Mouse (Mus musculus): ENCODE results near the gene Tmem247. TPM values are rescaled to one million over a fixed set of nuclear protein-coding genes. Genes with fewer than 3 reads are reported as not detected.

Tmem247 gene
- total RNA-seq, 2 experiments from 2014 or later, result not detected

- DNase-seq (ENCODE audit: low spot score in 2 of 2), result peak; percentile 86 to 93
Observed at GRCm38 (mm10) chr17:86962894-86963585, 45.9 kb downstream of the Tmem247 start, which contains the start of gene Rhoq. Rhoq (plus strand) TSS chr17:86963082.

- peak in 1 of 2 experiments; percentile 46 for DNase-seq (ENCODE audit: low spot score in 2 of 2)
Observed at GRCm38 (mm10) chr17:86963586-86963902, 46.4 kb downstream of the Tmem247 start.

- peak in 1 of 2 experiments; percentile 15 for DNase-seq (ENCODE audit: low spot score in 2 of 2)
Observed at GRCm38 (mm10) chr17:86964041-86964440, 46.9 kb downstream of the Tmem247 start.

GRCm38 (mm10) chr17:86964502-86964901, 47.4 kb downstream of the Tmem247 start:
- DNase-seq (ENCODE audit: low spot score in 2 of 2), result peak; percentile 59 to 76

- no peak for DNase-seq (ENCODE audit: low spot score in 2 of 2)
Observed at GRCm38 (mm10) chr17:86965121-86965520, 48.0 kb downstream of the Tmem247 start.

GRCm38 (mm10) chr17:86966040-86966439, 48.9 kb downstream of the Tmem247 start:
- DNase-seq (ENCODE audit: low spot score in 2 of 2), result peak in 1 of 2 experiments; percentile 7

- DNase-seq (ENCODE audit: low spot score in 2 of 2), result no peak
Observed at GRCm38 (mm10) chr17:86967048-86967447, 49.9 kb downstream of the Tmem247 start.

- DNase-seq (ENCODE audit: low spot score in 2 of 2), result peak in 1 of 2 experiments; percentile 8
Observed at GRCm38 (mm10) chr17:86967536-86968525, 50.7 kb downstream of the Tmem247 start.

GRCm38 (mm10) chr17:86968581-86968980, 51.4 kb downstream of the Tmem247 start:
- DNase-seq (ENCODE audit: low spot score in 2 of 2), result peak in 1 of 2 experiments; percentile 5

- no peak for DNase-seq (ENCODE audit: low spot score in 2 of 2)
Observed at GRCm38 (mm10) chr17:86969582-86969981, 52.4 kb downstream of the Tmem247 start.

GRCm38 (mm10) chr17:86970026-86970750, 53.0 kb downstream of the Tmem247 start:
- DNase-seq (ENCODE audit: low spot score in 2 of 2), result no peak

- DNase-seq (ENCODE audit: low spot score in 2 of 2), result no peak
Observed at GRCm38 (mm10) chr17:86971036-86971435, 53.9 kb downstream of the Tmem247 start.

GRCm38 (mm10) chr17:86971860-86972259, 54.7 kb downstream of the Tmem247 start:
- no peak for DNase-seq (ENCODE audit: low spot score in 2 of 2)

Other genes starting within 250 kb of the Tmem247 start
- 10 to 100 TPM; 51.0 to 57.3 TPM for gene Epas1, start 163.6 kb upstream of the Tmem247 start, total RNA-seq (2021)
- gene Atp6v1e2, start 30.5 kb downstream of the Tmem247 start, total RNA-seq (2021), result not detected
- 100 to 1,000 TPM; 155 to 176 TPM for gene Rhoq, start 45.7 kb downstream of the Tmem247 start, total RNA-seq (2021)
- gene Pigf, start 108.1 kb downstream of the Tmem247 start, total RNA-seq (2021), result 1 to 10 TPM; 4.5 to 5.8 TPM
- 10 to 100 TPM; 27.9 to 29.9 TPM for gene Cript, start 108.2 kb downstream of the Tmem247 start, total RNA-seq (2021)
- gene Socs5, start 190.3 kb downstream of the Tmem247 start, total RNA-seq (2021), result 10 to 100 TPM; 17.5 to 18.2 TPM

Data from gastrocnemius, postnatal 4 days (tissue).